In the genomic region with DNA sequence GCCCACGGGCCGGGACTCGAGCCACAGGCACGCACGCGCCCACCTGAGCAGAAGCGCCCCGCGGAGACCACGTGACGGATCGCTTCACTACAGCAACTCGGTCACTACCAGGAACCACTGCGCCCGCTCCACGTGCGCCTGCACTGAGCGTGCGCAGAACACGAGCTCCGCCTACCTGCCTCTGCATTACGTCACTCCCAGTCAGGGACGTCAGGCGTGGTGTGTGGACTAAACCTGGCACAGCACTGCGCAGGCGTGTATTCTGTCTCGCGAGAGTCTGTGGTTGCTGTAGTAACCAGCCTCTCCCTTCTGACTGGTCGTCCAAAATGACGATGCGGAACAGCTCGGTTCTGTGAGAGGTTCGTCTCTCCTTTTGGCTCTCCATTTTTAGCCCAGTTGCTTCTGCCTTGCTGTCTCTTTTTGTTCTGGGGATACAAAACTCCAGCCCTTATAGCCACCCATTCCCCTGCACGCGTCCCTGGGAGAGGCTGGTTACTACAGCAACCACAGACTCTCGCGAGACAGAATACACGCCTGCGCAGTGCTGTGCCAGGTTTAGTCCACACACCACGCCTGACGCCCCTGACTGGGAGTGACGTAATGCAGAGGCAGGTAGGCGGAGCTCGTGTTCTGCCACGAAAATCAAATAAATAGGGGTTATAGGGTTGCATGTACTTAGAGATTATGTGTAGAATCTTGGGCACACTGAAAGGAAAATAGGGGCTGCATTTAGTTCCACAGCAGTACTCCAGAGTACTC, we compare ENCODE assay signal across 8 mouse cellular contexts. TPM values are rescaled to one million over a fixed set of nuclear protein-coding genes. Genes with fewer than 3 reads are reported as not detected.
DNase-seq lines count a peak whose midpoint lies in the region; ATAC-seq lines count a peak whose summit lies in the region.

A gene (minus strand): TSS at position 160 of the 759 bp plus-strand sequence.

- peak within 1 kb of the TSS; percentile 76 for H3K4me2 ChIP-seq in hindbrain, embryonic 16.5 days (ENCODE audit: low read length)

- peak within 1 kb of the TSS; percentile 72 for H3K9ac ChIP-seq in hindbrain, embryonic 16.5 days (ENCODE audit: low read depth, low read length)

- H3K79me2 ChIP-seq in macrophage (ENCODE audit: inconsistent target), result peaks cover 20% of the 10 kb centered on the region; the same call in 1 of the 2 replicates

- peak; percentile 98 for ATAC-seq in hindbrain, embryonic 16.5 days

- H3K27me3 ChIP-seq in hindbrain, embryonic 16.5 days (replicated peaks; ENCODE audit: control insufficient read depth, insufficient read depth, low read length), result 0 out of 2 replicates have a peak, but pooled peaks cover under 1% of the 10 kb centered on the region

- WGBS in hindbrain, embryonic 16.5 days, result under 1% methylated on average over 43 of the region's 45 CpGs
- WGBS in macrophage (ENCODE audit: missing documents), result under 1% methylated on average over 45 of the region's 45 CpGs

- peak; percentile 97 for DNase-seq in R1 (ENCODE audit: low read depth, low spot score)
- peak; percentile 97 for DNase-seq in cerebellum, postnatal 25 days
- peak; percentile 99 to 100 for DNase-seq in frontal cortex, postnatal 36 days (ENCODE audit: low spot score in 2 of 2)
- peak; percentile 98 to 99 for DNase-seq in left cerebral cortex, adult 18-20 months (ENCODE audit: low spot score in 2 of 2)
- DNase-seq in right cerebral cortex, adult 18-20 months, result peak; percentile 99
- DNase-seq in urinary bladder, postnatal 10 days (ENCODE audit: low spot score), result peak; percentile 90

- H3K36me3 ChIP-seq in hindbrain, embryonic 16.5 days (ENCODE audit: control insufficient read depth, insufficient read depth, low read length), result peaks cover 18% of the 10 kb centered on the region
- H3K36me3 ChIP-seq in macrophage (ENCODE audit: inconsistent target), result 0 out of 2 replicates have a peak, but pooled peaks cover 7% of the 10 kb centered on the region

- peak within 1 kb of the TSS; percentile 88 for H3K27ac ChIP-seq in hindbrain, embryonic 16.5 days (ENCODE audit: low read depth, low read length)
- H3K27ac ChIP-seq in macrophage, result peak within 1 kb of the TSS; percentile 54

- H3K4me1 ChIP-seq in hindbrain, embryonic 16.5 days (ENCODE audit: control insufficient read depth, insufficient read depth, low read depth, low read length), result peaks cover 18% of the 10 kb centered on the region

- no peaks in the 10 kb centered on the region for H3K9me3 ChIP-seq in hindbrain, embryonic 16.5 days (ENCODE audit: control insufficient read depth, low read length)

- peak within 1 kb of the TSS; percentile 69 for H3K4me3 ChIP-seq in hindbrain, embryonic 16.5 days (ENCODE audit: low read length)
- H3K4me3 ChIP-seq in macrophage (ENCODE audit: inconsistent target), result peak within 1 kb of the TSS; percentile 70

RNA-seq across cellular contexts. Expression of the gene that starts here (rescaled TPM):
- polyA plus RNA-seq in hindbrain, embryonic 16.5 days (2015; fragmentation: Nextera tagmentation; extraction: Ambion mirVana), result 10.4 and 13.3 TPM in 2 replicates
- total RNA-seq in left cerebral cortex, adult 18-20 months (2021), result 10 to 100 TPM in 1 of 2 experiments, 1 to 10 TPM in 1; 7.7 to 10.4 TPM
- 10 to 100 TPM in 2 of 26 experiments, 1 to 10 TPM in 24; 1.3 to 10.5 (median 3.5) TPM for total RNA-seq in macrophage (2018; cell fraction: chromatin; rRNA removed)
- total RNA-seq in macrophage (2018; cell fraction: cytosol; rRNA removed), result 1 to 10 TPM; 3.2 to 9.8 (median 7.7) TPM
- total RNA-seq in macrophage (2018; cell fraction: nucleus; rRNA removed), result 10 to 100 TPM in 7 of 26 experiments, 1 to 10 TPM in 19; 2.2 to 16.1 (median 7.3) TPM
- 6.6 to 12.1 TPM (median 10.8 TPM) in 3 replicates for polyA plus RNA-seq in macrophage (2018)

Comparison
In these comparisons a context has a peak if more than half of its experiments do, and no peak if none do; other contexts are left out.
1. Peak in every context shown above with its lines: DNase-seq, ATAC-seq, H3K4me3 ChIP-seq and H3K27ac ChIP-seq.